Mouse (Mus musculus) heart, adult 8-10 months (tissue): ENCODE data around the gene 1700034J05Rik. TPM values are rescaled to one million over a fixed set of nuclear protein-coding genes. Genes with fewer than 3 reads are reported as not detected.

Experiments
- DNase-seq: peaks from one replicate; pipeline ENCODE4 v3.0.0; 2022; ENCODE audit warnings: low spot score
- total RNA-seq, 4 experiments: library from RNA; stranded (reverse); gene quantifications; 2 replicates each; pipeline ENCODE4 v1.2.4; 2022

1700034J05Rik gene
- total RNA-seq: not detected

- DNase-seq: no peak
Observed at GRCm38 (mm10) chr6:146954258-146954657, at the start of gene 1700034J05Rik. Gene 1700034J05Rik (minus strand): TSS chr6:146954422.

- no peak for DNase-seq
Observed at GRCm38 (mm10) chr6:146999755-147000154, 45.5 kb upstream of the 1700034J05Rik start.

GRCm38 (mm10) chr6:146999302-146999701, 45.1 kb upstream of the 1700034J05Rik start:
- no peak for DNase-seq

GRCm38 (mm10) chr6:146998710-146999109, 44.5 kb upstream of the 1700034J05Rik start:
- DNase-seq: no peak

GRCm38 (mm10) chr6:146997006-146997405, 42.8 kb upstream of the 1700034J05Rik start:
- no peak for DNase-seq

- DNase-seq: no peak
Observed at GRCm38 (mm10) chr6:146995878-146996277, 41.7 kb upstream of the 1700034J05Rik start.

GRCm38 (mm10) chr6:146995391-146995790, 41.2 kb upstream of the 1700034J05Rik start:
- no peak for DNase-seq

- peak; percentile 71 for DNase-seq
Observed at GRCm38 (mm10) chr6:146994236-146994635, 40.0 kb upstream of the 1700034J05Rik start.

- DNase-seq: no peak
Observed at GRCm38 (mm10) chr6:146984569-146984968, 30.3 kb upstream of the 1700034J05Rik start.

GRCm38 (mm10) chr6:146981249-146981835, 27.1 kb upstream of the 1700034J05Rik start:
- no peak for DNase-seq

GRCm38 (mm10) chr6:146979953-146980352, 25.7 kb upstream of the 1700034J05Rik start:
- no peak for DNase-seq

- no peak for DNase-seq
Observed at GRCm38 (mm10) chr6:146979115-146979744, 25.0 kb upstream of the 1700034J05Rik start.

- DNase-seq: peak; percentile 36
Observed at GRCm38 (mm10) chr6:146978691-146979114, 24.5 kb upstream of the 1700034J05Rik start.

- DNase-seq: no peak
Observed at GRCm38 (mm10) chr6:146976446-146976845, 22.2 kb upstream of the 1700034J05Rik start.

- DNase-seq: no peak
Observed at GRCm38 (mm10) chr6:146973830-146974229, 19.6 kb upstream of the 1700034J05Rik start.

- no peak for DNase-seq
Observed at GRCm38 (mm10) chr6:146973406-146973805, 19.2 kb upstream of the 1700034J05Rik start.

- DNase-seq: no peak
Observed at GRCm38 (mm10) chr6:146972740-146973139, 18.5 kb upstream of the 1700034J05Rik start.

GRCm38 (mm10) chr6:146972009-146972408, 17.8 kb upstream of the 1700034J05Rik start:
- no peak for DNase-seq

GRCm38 (mm10) chr6:146971366-146971765, 17.1 kb upstream of the 1700034J05Rik start:
- no peak for DNase-seq

GRCm38 (mm10) chr6:146970811-146971210, 16.6 kb upstream of the 1700034J05Rik start:
- no peak for DNase-seq

- DNase-seq: no peak
Observed at GRCm38 (mm10) chr6:146967836-146968235, 13.6 kb upstream of the 1700034J05Rik start.

- no peak for DNase-seq
Observed at GRCm38 (mm10) chr6:146966446-146967019, 12.3 kb upstream of the 1700034J05Rik start.
